Mouse (Mus musculus) embryonic facial prominence, embryonic 12.5 days (tissue): Measurements from ENCODE around the gene Foxp1. TPM values are rescaled to one million over a fixed set of nuclear protein-coding genes. Genes with fewer than 3 reads are reported as not detected.

ENCODE experiments used
- ATAC-seq: fragments of 200-750 bp; cut with Nextera tagmentation; 2 replicates; pipeline ENCODE4 v1.8.0; 2017; ENCODE audit not compliant: insufficient number of reproducible peaks, insufficient read depth, low FRiP score, low TSS enrichment
- H3K27ac ChIP-seq: fragments of 300-500 bp; sonication (generic); 2 replicates; pipeline ENCODE4 v1.5.1; 2016; ENCODE audit warnings: mild to moderate bottlenecking
- H3K27me3 ChIP-seq: fragments of 300-500 bp; sonication (generic); 2 replicates; pipeline ENCODE4 v1.6.1; 2016; ENCODE audit warnings: mild to moderate bottlenecking, moderate library complexity
- H3K36me3 ChIP-seq: fragments of 300-500 bp; sonication (generic); 2 replicates; pipeline ENCODE4 v1.6.1; 2016; ENCODE audit warnings: mild to moderate bottlenecking
- H3K4me1 ChIP-seq: fragments of 300-500 bp; sonication (generic); 2 replicates; pipeline ENCODE4 v1.6.1; 2016
- H3K4me2 ChIP-seq: fragments of 300-500 bp; sonication (generic); replicated peaks from 2 replicates; pipeline ENCODE4 v1.6.1; 2016; ENCODE audit warnings: mild to moderate bottlenecking, moderate library complexity
- H3K4me3 ChIP-seq: fragments of 300-500 bp; sonication (generic); 2 replicates; pipeline ENCODE4 v1.5.1; 2016; ENCODE audit warnings: mild to moderate bottlenecking
- H3K9ac ChIP-seq: fragments of 300-500 bp; sonication (generic); 2 replicates; pipeline ENCODE4 v1.6.1; 2016; ENCODE audit warnings: mild to moderate bottlenecking, moderate library complexity
- H3K9me3 ChIP-seq: fragments of 300-500 bp; sonication (generic); 2 replicates; pipeline ENCODE4 v1.6.1; 2016; ENCODE audit warnings: mild to moderate bottlenecking, moderate library complexity
- WGBS: fragments of 180-500 bp; shearing (Covaris S2); methylation state at CpG from one replicate; pipeline ENCODE4 v1.1.7; 2016; 5-methylcytosine and 5-hydroxymethylcytosine counted together
- polyA plus RNA-seq: library from polyadenylated mRNA; unstranded; fragments of >200 nt; fragmentation: Nextera tagmentation; extraction: Ambion mirVana; gene quantifications from 2 replicates; pipeline ENCODE4 v1.2.1, GENCODE M21; 2016

The Foxp1 gene
- polyA plus RNA-seq, 1 experiment from 2014 or later: 132 TPM

GRCm38 (mm10) chr6:99027542-99028160 is 494.9 kb downstream of the Foxp1 start:
- no peak for ATAC-seq
- peak overlapping the region; percentile 85 for H3K4me2 ChIP-seq
- peaks cover 2% of the 10 kb centered on the region; the same call in 1 of the 2 replicates for H3K27me3 ChIP-seq
- H3K27ac ChIP-seq: peak overlapping the region; percentile 96
- peak overlapping the region; percentile 76 for H3K9ac ChIP-seq
- no peaks in the 10 kb centered on the region for H3K9me3 ChIP-seq
- H3K36me3 ChIP-seq: no peaks in the 10 kb centered on the region
- peaks cover 31% of the 10 kb centered on the region for H3K4me1 ChIP-seq
- peak overlapping the region; percentile 70 for H3K4me3 ChIP-seq
- under 1% methylated on average over 20 of the region's 22 CpGs for WGBS

DNA sequence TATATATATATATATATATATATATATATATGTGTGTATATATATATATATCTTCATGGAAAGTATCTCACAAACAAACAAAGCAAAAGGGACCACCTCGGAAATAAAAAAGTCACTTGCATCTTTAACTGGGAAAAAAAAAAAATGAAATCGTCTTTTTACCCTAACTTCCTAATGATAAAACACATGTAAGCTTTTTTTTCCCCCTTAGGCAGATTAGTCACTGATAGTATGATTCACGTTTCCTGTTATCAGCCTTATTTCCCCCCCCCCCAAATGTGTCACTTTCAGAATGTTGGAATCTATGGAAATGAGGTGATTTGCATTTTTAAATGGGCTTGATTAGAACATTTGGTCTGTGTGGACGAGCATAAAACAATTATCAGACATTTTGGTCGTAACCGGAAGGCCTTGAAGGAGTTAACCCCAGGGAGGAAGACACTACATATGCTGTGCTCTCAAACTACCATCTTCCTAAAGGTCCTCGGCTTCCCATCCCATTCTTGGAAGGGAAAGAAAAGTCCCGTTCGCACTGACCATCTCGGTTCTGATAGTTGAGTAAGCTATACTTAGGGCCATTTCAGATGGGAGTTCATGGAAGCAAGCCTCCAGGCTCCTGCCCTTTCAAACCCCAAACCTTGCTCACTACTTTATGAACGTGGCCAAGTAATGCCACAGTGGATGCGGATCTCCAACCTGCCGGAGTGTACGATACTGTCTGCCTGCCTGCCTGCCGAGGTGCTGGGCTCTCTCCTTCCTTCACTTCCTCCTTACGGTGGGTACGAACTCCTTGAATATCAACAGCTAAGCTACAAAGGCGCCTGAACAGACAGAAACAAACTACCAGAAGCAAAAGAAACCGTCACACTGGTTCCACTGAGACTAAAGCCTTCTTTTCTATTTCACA is 495.6 kb downstream of the Foxp1 start:
- Histone ChIP-seq H3K4me1 (peaks cover 35% of the 10 kb centered on the region), H3K36me3 (no peaks in the 10 kb centered on the region), H3K4me3 (peak overlapping the region; percentile 70), H3K4me2 (peak overlapping the region; percentile 85), H3K27ac (peak overlapping the region; percentile 96), H3K9me3 (no peaks in the 10 kb centered on the region), H3K27me3 (peaks cover 2% of the 10 kb centered on the region; the same call in 1 of the 2 replicates), H3K9ac (peak overlapping the region; percentile 76)
- ATAC-seq: no peak
- 6% methylated on average over 19 of the region's 19 CpGs for WGBS

DNA sequence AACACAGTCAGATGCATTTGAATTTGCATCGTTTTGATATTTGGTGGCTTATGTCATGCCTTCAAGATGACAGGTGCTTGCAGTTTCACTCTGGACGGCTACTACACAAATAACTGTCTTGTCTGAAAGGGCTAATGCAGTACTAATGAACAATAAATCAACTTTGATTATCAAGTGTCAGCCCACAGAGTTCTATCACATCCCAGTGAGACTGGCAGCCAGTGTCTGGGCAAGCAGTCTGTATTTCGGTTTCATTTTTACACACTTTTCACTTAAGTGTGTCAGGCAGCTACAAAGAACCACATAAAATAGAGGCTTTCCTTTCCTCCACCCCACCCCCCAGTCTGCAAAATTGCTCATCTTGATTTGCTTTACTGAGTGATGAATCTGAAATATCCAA is 496.5 kb downstream of the Foxp1 start:
- Histone ChIP-seq H3K4me2 (peak overlapping the region; percentile 47), H3K27me3 (peaks cover 2% of the 10 kb centered on the region; the same call in 1 of the 2 replicates), H3K27ac (0 out of 2 replicates have a peak overlapping the region, but pooled peaks have one; percentile 17), H3K9ac (no peak overlapping the region; the same call in 1 of the 2 replicates), H3K36me3 (no peaks in the 10 kb centered on the region), H3K9me3 (no peaks in the 10 kb centered on the region), H3K4me3 (peak overlapping the region; percentile 25), H3K4me1 (peaks cover 32% of the 10 kb centered on the region)
- no peak for ATAC-seq
- WGBS: 51% methylated on average over 3 of the region's 3 CpGs

GRCm38 (mm10) chr6:99024588-99024987 is 497.9 kb downstream of the Foxp1 start:
- peaks cover 28% of the 10 kb centered on the region for H3K4me1 ChIP-seq
- H3K27ac ChIP-seq: 0 out of 2 replicates have a peak overlapping the region, but pooled peaks have one; percentile 7
- H3K36me3 ChIP-seq: no peaks in the 10 kb centered on the region
- H3K4me3 ChIP-seq: no peak overlapping the region
- no peaks in the 10 kb centered on the region for H3K27me3 ChIP-seq
- H3K9ac ChIP-seq: no peak overlapping the region
- H3K9me3 ChIP-seq: no peaks in the 10 kb centered on the region
- H3K4me2 ChIP-seq: peak overlapping the region; percentile 47
- ATAC-seq: no peak
- 51% methylated on average over 9 of the region's 9 CpGs for WGBS

DNA sequence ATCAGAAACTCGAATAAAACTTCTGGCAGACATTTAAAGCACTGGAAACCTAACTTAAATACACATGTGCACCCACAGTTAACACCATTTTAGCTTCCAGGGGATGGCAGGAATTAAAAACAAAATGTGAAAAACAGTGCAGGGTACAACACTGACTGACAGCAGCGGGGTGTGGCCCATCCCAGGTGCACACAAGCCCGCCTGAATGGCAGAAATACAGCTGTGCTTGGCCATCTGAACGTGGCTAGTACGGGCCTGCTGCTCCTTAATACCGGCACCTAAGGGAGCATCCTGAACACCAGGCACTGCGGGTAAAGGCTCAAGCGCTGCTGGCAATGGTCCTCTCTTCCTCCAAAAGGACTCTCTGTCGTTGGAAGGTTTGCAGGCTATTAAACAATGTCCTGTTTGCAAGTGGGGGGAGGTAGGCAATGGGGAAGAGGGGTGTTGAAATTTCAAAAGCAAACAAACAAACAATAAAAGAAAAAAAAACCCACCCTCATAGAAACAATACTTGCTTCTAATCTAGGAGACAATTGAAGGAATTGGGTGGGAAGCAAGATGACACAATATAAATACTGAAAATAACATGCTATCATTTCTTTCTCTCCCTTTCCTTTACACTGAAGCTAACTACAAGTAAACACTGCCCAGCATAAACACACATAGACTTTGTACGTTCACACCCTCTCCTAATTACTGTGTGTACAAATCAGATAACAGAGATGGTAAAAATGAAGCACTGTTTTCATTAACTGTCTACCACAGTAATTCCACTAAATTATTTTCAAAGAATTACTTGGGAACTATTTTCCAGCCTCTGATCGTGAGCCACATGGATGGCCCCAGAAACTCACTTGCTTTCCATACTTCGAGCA is 501.7 kb downstream of the Foxp1 start:
- Histone ChIP-seq H3K27me3 (no peaks in the 10 kb centered on the region), H3K9ac (no peak overlapping the region), H3K36me3 (peaks cover 7% of the 10 kb centered on the region; the same call in 1 of the 2 replicates), H3K9me3 (no peaks in the 10 kb centered on the region), H3K4me2 (no peak overlapping the region), H3K4me3 (no peak overlapping the region), H3K27ac (no peak overlapping the region), H3K4me1 (peaks cover 36% of the 10 kb centered on the region)
- ATAC-seq: no peak
- WGBS: 55% methylated on average over 12 of the region's 12 CpGs

GRCm38 (mm10) chr6:99019716-99020115 is 502.8 kb downstream of the Foxp1 start:
- H3K36me3 ChIP-seq: peaks cover 13% of the 10 kb centered on the region
- ATAC-seq: no peak
- no peaks in the 10 kb centered on the region for H3K27me3 ChIP-seq
- H3K4me2 ChIP-seq: no peak overlapping the region
- H3K4me3 ChIP-seq: no peak overlapping the region
- WGBS: 67% methylated on average over 8 of the region's 8 CpGs
- no peaks in the 10 kb centered on the region for H3K9me3 ChIP-seq
- no peak overlapping the region for H3K9ac ChIP-seq
- H3K4me1 ChIP-seq: peaks cover 36% of the 10 kb centered on the region
- no peak overlapping the region for H3K27ac ChIP-seq

GRCm38 (mm10) chr6:99019266-99019665 is 503.3 kb downstream of the Foxp1 start:
- WGBS: 54% methylated on average over 9 of the region's 9 CpGs
- H3K4me3 ChIP-seq: no peak overlapping the region
- no peak overlapping the region for H3K27ac ChIP-seq
- no peak overlapping the region for H3K9ac ChIP-seq
- peaks cover 36% of the 10 kb centered on the region for H3K4me1 ChIP-seq
- H3K27me3 ChIP-seq: no peaks in the 10 kb centered on the region
- peaks cover 17% of the 10 kb centered on the region for H3K36me3 ChIP-seq
- ATAC-seq: no peak
- no peaks in the 10 kb centered on the region for H3K9me3 ChIP-seq
- no peak overlapping the region for H3K4me2 ChIP-seq

DNA sequence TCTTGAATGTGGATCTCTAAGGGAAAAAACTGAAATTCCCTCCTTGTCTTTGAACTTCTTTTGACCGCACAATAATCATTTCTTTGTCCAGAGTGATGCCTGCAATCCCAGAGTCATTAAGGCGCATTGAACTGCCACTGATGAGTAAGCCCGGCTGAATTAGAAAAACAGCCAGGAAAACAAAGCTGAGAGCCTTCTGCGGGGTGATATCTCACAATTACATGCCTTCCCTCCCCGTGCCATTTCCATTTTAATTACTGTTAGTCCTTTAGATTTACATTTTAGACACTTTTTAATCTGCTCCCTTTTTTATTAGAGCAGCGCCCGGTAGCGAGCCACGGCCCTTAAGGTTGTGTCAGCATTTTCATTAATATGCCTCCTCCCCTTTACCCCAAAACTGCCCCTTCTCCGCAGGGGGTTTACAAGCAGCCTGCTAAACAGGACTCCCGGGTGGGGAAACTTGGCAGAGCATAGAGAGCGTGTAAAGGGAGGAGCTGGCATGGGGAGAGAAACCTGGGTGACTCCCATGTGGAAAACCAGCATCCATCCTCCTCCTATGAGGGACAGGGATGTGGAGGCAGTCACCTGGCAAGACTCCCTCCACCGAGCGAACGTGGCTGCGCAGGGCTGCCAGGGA is 508.5 kb downstream of the Foxp1 start:
- ATAC-seq: peak; percentile 35; the same call in 1 of the 2 replicates
- Histone ChIP-seq H3K9ac (no peak overlapping the region), H3K27ac (no peak overlapping the region), H3K4me2 (no peak overlapping the region), H3K4me3 (no peak overlapping the region), H3K27me3 (no peaks in the 10 kb centered on the region), H3K4me1 (peaks cover 42% of the 10 kb centered on the region), H3K9me3 (no peaks in the 10 kb centered on the region), H3K36me3 (peaks cover 39% of the 10 kb centered on the region)
- WGBS: 57% methylated on average over 16 of the region's 16 CpGs

DNA sequence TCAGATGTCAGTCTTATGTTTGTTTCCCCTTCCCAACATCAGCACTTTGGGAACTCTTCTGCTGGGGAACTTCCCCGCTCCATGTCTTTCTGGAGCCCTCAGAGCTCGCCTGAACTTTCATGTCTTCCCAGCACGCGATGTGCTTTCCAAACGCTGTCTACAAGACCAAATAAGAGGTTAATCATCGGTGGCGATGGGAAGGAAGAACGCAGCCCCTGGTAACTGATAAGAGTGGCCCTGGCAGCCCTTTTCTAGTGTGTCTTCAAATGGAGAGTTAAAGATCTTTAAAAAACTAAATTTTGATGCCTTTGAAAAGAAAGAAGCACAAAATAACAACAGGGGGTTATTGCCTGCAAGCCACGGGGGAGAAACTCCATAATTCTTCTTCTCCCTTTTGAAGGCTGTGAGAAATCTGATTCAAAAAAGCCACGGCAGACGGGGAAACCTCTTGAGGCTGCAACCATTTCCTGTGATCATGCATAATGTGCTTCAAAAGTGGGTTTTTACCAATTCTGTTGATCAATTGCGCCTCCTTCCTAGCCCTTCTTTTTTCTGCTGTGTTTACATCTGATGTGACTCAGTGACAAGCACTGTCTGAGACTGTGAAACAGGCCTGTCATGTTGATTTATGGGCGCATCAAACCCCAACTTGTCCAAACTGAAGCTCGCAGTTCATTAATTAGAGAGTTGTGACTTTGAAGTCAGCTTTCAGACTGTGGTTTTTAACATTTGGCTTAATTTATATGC is 509.2 kb downstream of the Foxp1 start:
- Histone ChIP-seq H3K36me3 (peaks cover 44% of the 10 kb centered on the region), H3K4me3 (no peak overlapping the region), H3K9ac (no peak overlapping the region), H3K27me3 (no peaks in the 10 kb centered on the region), H3K9me3 (peaks cover 3% of the 10 kb centered on the region; the same call in 1 of the 2 replicates), H3K4me1 (peaks cover 38% of the 10 kb centered on the region), H3K27ac (no peak overlapping the region), H3K4me2 (no peak overlapping the region)
- WGBS: 49% methylated on average over 14 of the region's 14 CpGs
- no peak for ATAC-seq

GRCm38 (mm10) chr6:99011895-99012584 is 510.5 kb downstream of the Foxp1 start:
- Histone ChIP-seq H3K4me2 (no peak overlapping the region), H3K27ac (no peak overlapping the region), H3K4me3 (no peak overlapping the region), H3K9me3 (peaks cover 3% of the 10 kb centered on the region; the same call in 1 of the 2 replicates), H3K9ac (no peak overlapping the region), H3K36me3 (peaks cover 57% of the 10 kb centered on the region), H3K27me3 (no peaks in the 10 kb centered on the region), H3K4me1 (peaks cover 34% of the 10 kb centered on the region)
- 58% methylated on average over 8 of the region's 8 CpGs for WGBS
- no peak for ATAC-seq
